Mouse (Mus musculus) cortical plate, adult 2 months (tissue): ENCODE data around the gene Gm9767.

Experiments
- CTCF ChIP-seq: fragments of 200-500 bp; IDR thresholded peaks from 2 replicates; pipeline ENCODE4 v1.5.1; 2011; ENCODE audit warnings: mild to moderate bottlenecking, control low read depth, low read length; ENCODE audit not compliant: insufficient read depth; ENCODE audit errors: extremely low read depth
- POLR2A ChIP-seq: fragments of 200-500 bp; IDR thresholded peaks from 2 replicates; pipeline ENCODE4 v1.6.1; 2011; ENCODE audit warnings: mild to moderate bottlenecking, low read length, control low read depth; ENCODE audit not compliant: insufficient read depth; ENCODE audit errors: extremely low read depth

- TF ChIP-seq POLR2A: no peak
- no peak for TF ChIP-seq CTCF
These were observed 41.7 kb downstream of the Gm9767 start for GRCm38 (mm10) chr10:26119822-26120183.
